Mouse (Mus musculus): ENCODE results near the gene Kbtbd7. TPM values are rescaled to one million over a fixed set of nuclear protein-coding genes. Genes with fewer than 3 reads are reported as not detected.
"Not testable (repeated sequence)": the region's sequence is repeated elsewhere in the genome, so short reads cannot be mapped to it uniquely, and the experiment has no call there.

The Kbtbd7 gene
- polyA plus RNA-seq, 1 experiment, result 4.2 TPM

- WGBS, result 90% methylated on average over 16 of the region's 16 CpGs
- Histone ChIP-seq H3K27ac (ENCODE audit: insufficient read depth, low read length) (no peak overlapping the region), H3K4me1 (ENCODE audit: control insufficient read depth, insufficient read depth, insufficient read length) (peaks cover 5% of the 10 kb centered on the region; the same call in 1 of the 2 replicates), H3K4me3 (ENCODE audit: extremely low read depth, insufficient read depth, insufficient read length) (no peak overlapping the region), H3K27me3 (ENCODE audit: control insufficient read depth, insufficient read depth, low read length) (no peaks in the 10 kb centered on the region), H3K36me3 (ENCODE audit: control insufficient read depth, insufficient read depth, low read length) (no peaks in the 10 kb centered on the region)
- no peak for DNase-seq (ENCODE audit: low read depth in 1 of 2, low spot score in 2 of 2)
- TF ChIP-seq CTCF (IDR thresholded peaks at IDR 0.05; ENCODE audit: extremely low read depth, insufficient read depth, insufficient read length, insufficient replicate concordance), result no peak
- TF ChIP-seq POLR2A (IDR thresholded peaks at IDR 0.05; ENCODE audit: low read depth, low read length), result no peak
Measured at GRCm38 (mm10) chr14:79445055-79445620, 18.8 kb downstream of the Kbtbd7 start.

- WGBS, result 22% methylated on average over 42 of the region's 89 CpGs
- Histone ChIP-seq H3K27ac (ENCODE audit: insufficient read depth, low read length) (peak within 1 kb of the TSS; percentile 59), H3K4me3 (ENCODE audit: extremely low read depth, insufficient read depth, insufficient read length) (peak within 1 kb of the TSS; percentile 97)
- H3K4me1 ChIP-seq (ENCODE audit: control insufficient read depth, insufficient read depth, insufficient read length); H3K27me3 ChIP-seq (ENCODE audit: control insufficient read depth, insufficient read depth, low read length); H3K36me3 ChIP-seq (ENCODE audit: control insufficient read depth, insufficient read depth, low read length): not testable (repeated sequence)
- peak; percentile 73 to 75 for DNase-seq (ENCODE audit: low read depth in 1 of 2, low spot score in 2 of 2)
Measured at GRCm38 (mm10) chr14:79451681-79452590, 25.6 kb downstream of the Kbtbd7 start, which contains the start of gene Kbtbd6. Kbtbd6 (plus strand) TSS chr14:79451835.

- 99% methylated on average over 7 of the region's 10 CpGs for WGBS
- not testable (repeated sequence) for H3K27me3 ChIP-seq (ENCODE audit: control insufficient read depth, insufficient read depth, low read length); H3K36me3 ChIP-seq (ENCODE audit: control insufficient read depth, insufficient read depth, low read length); DNase-seq (ENCODE audit: low read depth in 1 of 2, low spot score in 2 of 2); H3K4me3 ChIP-seq (ENCODE audit: extremely low read depth, insufficient read depth, insufficient read length); H3K4me1 ChIP-seq (ENCODE audit: control insufficient read depth, insufficient read depth, insufficient read length); H3K27ac ChIP-seq (ENCODE audit: insufficient read depth, low read length)
Measured at GRCm38 (mm10) chr14:79452591-79452934, 26.3 kb downstream of the Kbtbd7 start.

- peaks cover 9% of the 10 kb centered on the region for H3K4me1 ChIP-seq (ENCODE audit: control insufficient read depth, insufficient read depth, insufficient read length)
Measured at GRCm38 (mm10) chr14:79460401-79460800, 34.1 kb downstream of the Kbtbd7 start.

GRCm38 (mm10) chr14:79460988-79461387, 34.7 kb downstream of the Kbtbd7 start:
- no peak for DNase-seq (ENCODE audit: low read depth in 1 of 2, low spot score in 2 of 2)
- peaks cover 11% of the 10 kb centered on the region for H3K36me3 ChIP-seq (ENCODE audit: control insufficient read depth, insufficient read depth, low read length)
- peak overlapping the region; percentile 70 for H3K27ac ChIP-seq (ENCODE audit: insufficient read depth, low read length)
- TF ChIP-seq POLR2A (IDR thresholded peaks at IDR 0.05; ENCODE audit: low read depth, low read length) (no peak), CTCF (IDR thresholded peaks at IDR 0.05; ENCODE audit: extremely low read depth, insufficient read depth, insufficient read length, insufficient replicate concordance) (no peak)
- no peaks in the 10 kb centered on the region for H3K27me3 ChIP-seq (ENCODE audit: control insufficient read depth, insufficient read depth, low read length)
- no peak overlapping the region for H3K4me3 ChIP-seq (ENCODE audit: extremely low read depth, insufficient read depth, insufficient read length)
- 78% methylated on average over 4 of the region's 4 CpGs for WGBS
- peaks cover 9% of the 10 kb centered on the region for H3K4me1 ChIP-seq (ENCODE audit: control insufficient read depth, insufficient read depth, insufficient read length)

More at GRCm38 (mm10) chr14:79460401-79460800, 34.1 kb downstream of the Kbtbd7 start:
- WGBS, result 96% methylated on average over 1 of the region's 1 CpGs
- Histone ChIP-seq H3K27ac (ENCODE audit: insufficient read depth, low read length) (no peak overlapping the region; the same call in 1 of the 2 replicates), H3K36me3 (ENCODE audit: control insufficient read depth, insufficient read depth, low read length) (peaks cover 11% of the 10 kb centered on the region), H3K27me3 (ENCODE audit: control insufficient read depth, insufficient read depth, low read length) (no peaks in the 10 kb centered on the region), H3K4me3 (ENCODE audit: extremely low read depth, insufficient read depth, insufficient read length) (no peak overlapping the region)
- TF ChIP-seq CTCF (IDR thresholded peaks at IDR 0.05; ENCODE audit: extremely low read depth, insufficient read depth, insufficient read length, insufficient replicate concordance) (no peak), POLR2A (IDR thresholded peaks at IDR 0.05; ENCODE audit: low read depth, low read length) (no peak)
- DNase-seq (ENCODE audit: low read depth in 1 of 2, low spot score in 2 of 2), result no peak

- Histone ChIP-seq H3K4me1 (ENCODE audit: control insufficient read depth, insufficient read depth, insufficient read length) (peaks cover 5% of the 10 kb centered on the region; the same call in 1 of the 2 replicates), H3K4me3 (ENCODE audit: extremely low read depth, insufficient read depth, insufficient read length) (no peak overlapping the region), H3K27me3 (ENCODE audit: control insufficient read depth, insufficient read depth, low read length) (no peaks in the 10 kb centered on the region), H3K27ac (ENCODE audit: insufficient read depth, low read length) (no peak overlapping the region), H3K36me3 (ENCODE audit: control insufficient read depth, insufficient read depth, low read length) (peaks cover 24% of the 10 kb centered on the region)
- no peak for DNase-seq (ENCODE audit: low read depth in 1 of 2, low spot score in 2 of 2)
- 86% methylated on average over 1 of the region's 1 CpGs for WGBS
- TF ChIP-seq CTCF (IDR thresholded peaks at IDR 0.05; ENCODE audit: extremely low read depth, insufficient read depth, insufficient read length, insufficient replicate concordance), result no peak
- no peak for TF ChIP-seq POLR2A (IDR thresholded peaks at IDR 0.05; ENCODE audit: low read depth, low read length)
Measured at GRCm38 (mm10) chr14:79465623-79466022, 39.3 kb downstream of the Kbtbd7 start.

GRCm38 (mm10) chr14:79467621-79468020, 41.3 kb downstream of the Kbtbd7 start:
- peaks cover 26% of the 10 kb centered on the region for H3K36me3 ChIP-seq (ENCODE audit: control insufficient read depth, insufficient read depth, low read length)

More at GRCm38 (mm10) chr14:79467621-79468020, 41.3 kb downstream of the Kbtbd7 start:
- Histone ChIP-seq H3K27ac (ENCODE audit: insufficient read depth, low read length) (no peak overlapping the region), H3K27me3 (ENCODE audit: control insufficient read depth, insufficient read depth, low read length) (no peaks in the 10 kb centered on the region), H3K4me1 (ENCODE audit: control insufficient read depth, insufficient read depth, insufficient read length) (no peaks in the 10 kb centered on the region), H3K4me3 (ENCODE audit: extremely low read depth, insufficient read depth, insufficient read length) (no peak overlapping the region)
- whole genome bisulfite sequencing, result 26% methylated on average over 3 of the region's 3 CpGs
- TF ChIP-seq POLR2A (IDR thresholded peaks at IDR 0.05; ENCODE audit: low read depth, low read length) (no peak), CTCF (IDR thresholded peaks at IDR 0.05; ENCODE audit: extremely low read depth, insufficient read depth, insufficient read length, insufficient replicate concordance) (peak; percentile 53; the same call in 1 of the 2 replicates)
- peak in 1 of 2 experiments; percentile 45 for DNase-seq (ENCODE audit: low read depth in 1 of 2, low spot score in 2 of 2)

All from spleen, adult 2 months (tissue).